Mouse (Mus musculus) stomach, postnatal 0 days (tissue): ENCODE measurements around the gene Nfil3. TPM values are rescaled to one million over a fixed set of nuclear protein-coding genes. Genes with fewer than 3 reads are reported as not detected.
A peak's percentile ranks its signal among the peaks of the same experiment; 100 is the strongest.

Experiments
- ATAC-seq: fragments of 200-750 bp; cut with Nextera tagmentation; 2 replicates; pipeline ENCODE4 v1.8.0; 2017; ENCODE audit not compliant: low FRiP score, low TSS enrichment
- DNase-seq: peaks from one replicate; pipeline ENCODE4 v3.0.0-alpha.2; 2016; ENCODE audit warnings: low spot score
- H3K27ac ChIP-seq: fragments of 300-500 bp; sonication (generic); replicated peaks from 2 replicates; pipeline ENCODE4 v1.5.1; 2014; ENCODE audit warnings: mild to moderate bottlenecking, control low read depth
- H3K27me3 ChIP-seq: fragments of 300-500 bp; sonication (generic); 2 replicates; pipeline ENCODE4 v1.6.1; 2014; ENCODE audit warnings: low read length; ENCODE audit not compliant: control insufficient read depth, insufficient read depth
- H3K36me3 ChIP-seq: fragments of 300-500 bp; sonication (generic); 2 replicates; pipeline ENCODE4 v1.6.1; 2014; ENCODE audit warnings: low read length, mixed read lengths; ENCODE audit not compliant: control insufficient read depth, insufficient read depth
- H3K4me1 ChIP-seq: fragments of 300-500 bp; sonication (generic); replicated peaks from 2 replicates; pipeline ENCODE4 v1.6.1; 2014; ENCODE audit warnings: antibody characterized with exemption; ENCODE audit not compliant: control insufficient read depth, insufficient read depth
- H3K4me2 ChIP-seq: fragments of 300-500 bp; sonication (generic); replicated peaks from 2 replicates; pipeline ENCODE4 v1.6.1; 2014; ENCODE audit warnings: low read depth, mild to moderate bottlenecking, control low read depth, moderate library complexity
- H3K4me3 ChIP-seq: fragments of 300-500 bp; sonication (generic); 2 replicates; pipeline ENCODE4 v1.5.1; 2014; ENCODE audit warnings: low read depth, low read length, control low read depth
- H3K9ac ChIP-seq: fragments of 300-500 bp; sonication (generic); 2 replicates; pipeline ENCODE4 v1.6.1; 2014; ENCODE audit warnings: mild to moderate bottlenecking, low read length, control low read depth, mixed read lengths
- H3K9me3 ChIP-seq: fragments of 300-500 bp; sonication (generic); 2 replicates; pipeline ENCODE4 v1.6.1; 2016; ENCODE audit warnings: low read length; ENCODE audit not compliant: control insufficient read depth
- CTCF ChIP-seq: IDR thresholded peaks from 2 replicates; pipeline ENCODE4 v1.5.1; 2016; ENCODE audit warnings: antibody characterized with exemption, low read depth, mild to moderate bottlenecking, moderate library complexity
- EP300 ChIP-seq: optimal IDR thresholded peaks from 2 replicates; pipeline ENCODE3; 2016; ENCODE audit warnings: antibody characterized with exemption
- WGBS: fragments of 180-500 bp; shearing (Covaris S2); extraction: QIAGEN DNeasy Blood & Tissue Kit; methylation state at CpG from one replicate; pipeline ENCODE4 v1.1.7; 2014; 5-methylcytosine and 5-hydroxymethylcytosine counted together
- polyA plus RNA-seq: library from polyadenylated mRNA; unstranded; fragments of >200 nt; fragmentation: Nextera tagmentation; extraction: Ambion mirVana; gene quantifications from 2 replicates; pipeline ENCODE4 v1.2.1, GENCODE M21; 2015

The Nfil3 gene
- polyA plus RNA-seq, 1 experiment from 2014 or later = 14.4 TPM

DNA sequence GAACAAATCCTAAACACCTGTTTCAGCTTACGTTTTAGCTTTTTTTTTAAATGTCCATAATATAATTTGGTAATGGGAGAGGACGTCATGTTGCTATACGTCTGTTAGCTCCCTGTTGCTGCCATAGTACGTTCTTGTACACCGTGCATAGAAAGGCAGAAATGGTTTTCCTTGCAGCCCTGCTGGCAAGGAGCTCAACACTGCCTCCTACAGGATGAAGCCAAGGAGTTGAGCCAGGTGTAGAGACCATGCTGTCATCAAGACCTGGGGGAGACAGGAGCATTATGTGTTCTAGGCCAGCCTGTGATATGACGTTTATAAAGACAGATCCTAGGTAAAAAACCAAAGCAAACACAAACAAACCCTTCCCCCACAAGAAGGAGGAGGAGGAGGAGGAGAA is 36.2 kb upstream of the Nfil3 start:
- no peaks in the 10 kb centered on the region for H3K27me3 ChIP-seq
- no peaks in the 10 kb centered on the region for H3K36me3 ChIP-seq
- no peaks in the 10 kb centered on the region for H3K4me1 ChIP-seq
- H3K9ac ChIP-seq = no peak overlapping the region
- TF ChIP-seq EP300 = no peak
- TF ChIP-seq CTCF = peak; percentile 61
- DNase-seq (no peak), ATAC-seq (no peak)
- H3K27ac ChIP-seq = no peak overlapping the region
- H3K4me2 ChIP-seq = no peak overlapping the region
- 77% methylated on average over 6 of the region's 6 CpGs for WGBS
- no peak overlapping the region for H3K4me3 ChIP-seq
- no peaks in the 10 kb centered on the region for H3K9me3 ChIP-seq

DNA sequence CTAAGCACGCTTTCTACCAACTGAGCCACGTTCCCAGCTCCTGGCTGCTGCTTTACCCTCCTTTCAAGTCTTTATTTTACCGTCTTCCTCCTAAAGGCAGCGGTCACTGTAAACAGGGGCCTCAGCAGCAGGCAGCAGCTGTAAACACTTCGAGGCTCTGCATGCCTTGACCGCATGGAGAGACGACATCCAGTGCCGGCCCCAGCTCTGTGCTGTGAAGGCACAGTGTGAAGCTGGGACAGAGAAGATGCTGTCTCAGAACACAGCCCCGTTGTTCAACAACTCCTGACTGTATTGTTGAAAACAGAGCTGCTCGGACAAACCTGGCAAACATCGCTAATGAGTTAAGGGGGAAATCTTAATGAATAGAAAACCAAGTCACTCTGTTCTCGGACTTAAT is 30.6 kb upstream of the Nfil3 start:
- WGBS = 30% methylated on average over 12 of the region's 12 CpGs
- no peak for DNase-seq
- ATAC-seq = 0 out of 2 replicates have a peak, but pooled peaks have one; percentile 40

DNA sequence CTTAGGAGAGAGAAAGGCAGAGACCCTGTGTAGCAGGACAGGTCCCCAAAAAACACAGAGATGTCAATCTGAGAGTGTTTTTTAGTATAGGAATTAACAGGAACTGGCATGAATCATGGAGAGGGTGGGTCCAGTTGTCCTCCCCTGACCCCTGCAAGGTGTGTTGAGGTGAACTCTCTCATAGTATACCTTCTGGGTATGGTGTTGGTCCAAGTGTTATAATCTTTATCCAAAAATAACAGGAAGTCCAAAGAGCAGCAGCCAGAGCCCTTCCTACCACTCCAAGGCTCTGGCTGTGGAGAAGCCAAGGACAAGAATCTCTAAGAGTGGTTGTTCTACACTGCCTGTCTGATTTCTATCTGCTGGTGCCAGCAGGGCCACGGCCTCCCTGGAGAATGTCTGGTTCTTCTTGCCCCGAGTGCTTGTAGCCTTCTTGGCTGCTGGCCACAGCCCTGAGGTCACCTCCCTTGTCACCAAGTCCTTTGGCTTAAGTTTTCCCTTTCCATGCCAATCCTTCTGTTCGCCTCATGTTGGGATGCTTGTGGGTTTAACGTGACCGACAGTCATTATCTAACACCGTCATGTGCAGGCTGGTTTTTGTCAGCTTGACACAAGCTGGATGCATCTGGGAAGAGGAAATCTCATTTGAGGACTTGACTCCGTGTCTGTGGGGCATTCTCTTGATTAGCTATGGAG is 27.8 kb upstream of the Nfil3 start:
- Histone ChIP-seq H3K4me2 (no peak overlapping the region), H3K9me3 (no peaks in the 10 kb centered on the region), H3K4me3 (no peak overlapping the region), H3K9ac (no peak overlapping the region), H3K4me1 (no peaks in the 10 kb centered on the region; the same call in 1 of the 2 replicates), H3K27me3 (no peaks in the 10 kb centered on the region), H3K36me3 (no peaks in the 10 kb centered on the region), H3K27ac (no peak overlapping the region)
- TF ChIP-seq EP300 = no peak
- TF ChIP-seq CTCF = no peak
- ATAC-seq (peak; percentile 45; the same call in 1 of the 2 replicates), DNase-seq (peak; percentile 28)
- 34% methylated on average over 7 of the region's 7 CpGs for WGBS

More for the DNA sequence above, 30.6 kb upstream of the Nfil3 start:
- Histone ChIP-seq H3K27ac (no peak overlapping the region), H3K4me3 (no peak overlapping the region), H3K4me2 (no peak overlapping the region), H3K27me3 (no peaks in the 10 kb centered on the region), H3K4me1 (no peaks in the 10 kb centered on the region; the same call in 1 of the 2 replicates), H3K9ac (no peak overlapping the region), H3K36me3 (no peaks in the 10 kb centered on the region), H3K9me3 (no peaks in the 10 kb centered on the region)
- TF ChIP-seq EP300 (no peak), CTCF (no peak)

DNA sequence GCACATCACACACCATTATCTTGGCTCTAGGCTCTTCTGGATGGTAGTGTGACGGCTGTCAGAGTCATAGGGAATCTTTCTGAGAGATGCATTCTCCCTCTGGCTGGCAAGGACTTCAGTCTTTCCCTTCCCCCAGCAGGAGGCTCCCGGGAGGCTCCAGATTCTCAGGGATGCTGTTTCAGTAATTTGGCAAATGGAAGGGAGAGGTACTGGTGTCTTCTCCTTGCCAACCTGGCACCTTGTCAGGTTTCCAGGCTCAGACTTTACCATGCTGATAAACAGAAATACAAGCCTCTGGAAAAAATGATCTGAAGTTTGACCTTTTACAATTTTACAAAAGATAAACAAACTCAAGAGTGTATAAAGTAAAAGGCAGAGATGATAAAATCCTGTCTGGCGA is 26.9 kb upstream of the Nfil3 start:
- no peak overlapping the region for H3K9ac ChIP-seq
- TF ChIP-seq CTCF = peak; percentile 25; the same call in 1 of the 2 replicates
- TF ChIP-seq EP300 = no peak
- no peaks in the 10 kb centered on the region for H3K27me3 ChIP-seq
- WGBS = 48% methylated on average over 3 of the region's 3 CpGs
- no peak overlapping the region for H3K27ac ChIP-seq
- H3K4me2 ChIP-seq = no peak overlapping the region
- H3K4me3 ChIP-seq = no peak overlapping the region
- ATAC-seq (no peak), DNase-seq (no peak)
- H3K9me3 ChIP-seq = no peaks in the 10 kb centered on the region
- H3K4me1 ChIP-seq = no peaks in the 10 kb centered on the region; the same call in 1 of the 2 replicates
- no peaks in the 10 kb centered on the region for H3K36me3 ChIP-seq

DNA sequence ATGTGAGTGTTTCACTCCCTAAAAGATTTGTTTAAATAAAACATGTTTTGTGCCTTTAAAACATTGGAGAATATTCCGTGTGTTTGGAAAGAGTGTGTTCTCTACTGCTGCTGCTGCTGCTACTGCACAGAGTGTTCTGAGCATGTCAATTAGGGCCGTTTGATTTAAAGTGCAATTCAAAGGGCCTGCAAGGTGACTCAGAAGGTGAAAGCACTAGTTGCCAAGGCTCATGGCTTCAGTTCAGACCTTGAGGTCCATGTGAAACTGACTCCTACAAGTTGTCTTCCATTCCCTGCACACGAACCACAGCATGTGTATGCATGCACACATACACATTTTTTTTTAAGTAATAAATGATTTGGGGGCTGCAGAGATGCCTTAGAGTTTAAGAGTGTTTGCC is 22.4 kb upstream of the Nfil3 start:
- no peaks in the 10 kb centered on the region for H3K36me3 ChIP-seq
- no peak overlapping the region for H3K4me2 ChIP-seq
- H3K9ac ChIP-seq = no peak overlapping the region
- no peak for DNase-seq
- WGBS = 37% methylated on average over 3 of the region's 3 CpGs
- no peaks in the 10 kb centered on the region for H3K9me3 ChIP-seq
- no peaks in the 10 kb centered on the region for H3K4me1 ChIP-seq
- no peak for ATAC-seq
- H3K27ac ChIP-seq = no peak overlapping the region
- H3K27me3 ChIP-seq = no peaks in the 10 kb centered on the region
- no peak overlapping the region for H3K4me3 ChIP-seq
- no peak for TF ChIP-seq CTCF
- no peak for TF ChIP-seq EP300

DNA sequence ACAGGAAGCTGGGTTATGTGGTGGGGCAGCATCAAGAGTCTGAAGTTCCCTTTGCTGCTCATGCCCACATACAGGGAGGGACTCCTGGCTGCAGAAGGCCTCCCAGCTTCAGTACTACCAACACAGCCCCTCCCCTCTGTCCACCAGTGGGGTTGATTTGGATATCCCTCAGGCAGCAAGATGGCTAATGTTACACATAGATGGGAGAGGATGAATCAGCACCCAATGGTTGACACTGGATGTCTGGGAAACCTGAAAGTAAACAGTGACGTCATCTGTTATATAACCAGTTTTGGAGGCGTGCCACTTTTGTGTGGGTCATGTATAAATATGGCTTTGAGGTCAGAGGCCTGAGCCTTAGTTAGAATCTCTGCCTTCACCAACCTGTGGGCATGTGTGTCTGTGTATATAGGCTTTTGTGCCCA is 20.6 kb upstream of the Nfil3 start:
- 17% methylated on average over 2 of the region's 2 CpGs for WGBS
- TF ChIP-seq CTCF (no peak), EP300 (no peak)
- Histone ChIP-seq H3K4me3 (no peak overlapping the region), H3K9ac (no peak overlapping the region), H3K27ac (0 out of 2 replicates have a peak overlapping the region, but pooled peaks have one; percentile 45), H3K36me3 (no peaks in the 10 kb centered on the region), H3K4me2 (no peak overlapping the region), H3K9me3 (no peaks in the 10 kb centered on the region), H3K27me3 (no peaks in the 10 kb centered on the region), H3K4me1 (no peaks in the 10 kb centered on the region)
- DNase-seq (peak; percentile 68), ATAC-seq (peak; percentile 89)
